Mouse (Mus musculus) layer of hippocampus, adult 11-12 months (tissue): ENCODE data around the gene Gdf3.
A peak's percentile ranks its signal among the peaks of the same experiment; 100 is the strongest.
"Not testable (repeated sequence)": the region's sequence is repeated elsewhere in the genome, so short reads cannot be mapped to it uniquely, and the experiment has no call there.

Experiments used
- DNase-seq: peaks from one replicate; pipeline ENCODE4 v3.0.0; 2022; ENCODE audit warnings: low spot score

Gdf3 gene

GRCm38 (mm10) chr6:122605483-122605882 is 4.4 kb downstream of the Gdf3 start:
- DNase-seq, result no peak

DNA sequence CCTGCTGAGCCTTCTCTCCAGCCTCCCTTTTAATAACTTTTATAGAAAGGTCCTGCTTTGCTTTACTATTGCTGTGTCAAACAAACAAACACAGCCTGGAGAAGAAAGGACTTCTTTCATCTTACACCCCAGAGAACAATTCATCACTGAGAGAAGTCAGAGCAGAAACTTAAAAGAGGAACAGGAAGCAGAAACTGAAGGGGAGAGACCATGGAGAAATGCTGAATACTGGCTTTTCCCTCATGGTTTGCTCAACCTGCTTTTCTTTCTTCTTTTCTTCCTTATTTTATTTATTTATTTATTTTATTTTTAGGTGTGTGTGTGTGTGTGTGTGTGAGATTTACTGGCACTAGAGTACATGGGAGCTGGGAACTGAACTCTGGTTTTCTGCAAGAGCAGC is 5.6 kb downstream of the Gdf3 start:
- DNase-seq, result no peak

DNA sequence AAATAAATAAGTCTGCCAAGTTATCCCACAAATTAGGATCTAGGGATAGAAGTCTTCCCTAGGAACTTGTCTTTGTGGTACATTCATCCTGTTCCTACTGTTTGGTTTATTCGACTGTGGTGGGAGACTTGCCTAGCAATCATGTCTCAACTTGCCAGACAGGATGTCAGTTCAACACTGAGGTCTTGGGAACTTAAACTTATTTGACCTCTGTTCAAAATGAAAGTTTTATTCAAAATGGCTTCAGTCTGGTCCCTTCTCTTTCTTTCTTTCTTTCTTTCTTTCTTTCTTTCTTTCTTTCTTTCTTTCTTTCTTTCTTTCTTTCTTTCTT is 6.9 kb downstream of the Gdf3 start:
- DNase-seq, result no peak

- peak; percentile 58 for DNase-seq
These were observed 7.5 kb downstream of the Gdf3 start, which contains the start of gene Apobec1 for GRCm38 (mm10) chr6:122602242-122602991. TSS of gene Apobec1 (minus strand) at chr6:122602444.

DNA sequence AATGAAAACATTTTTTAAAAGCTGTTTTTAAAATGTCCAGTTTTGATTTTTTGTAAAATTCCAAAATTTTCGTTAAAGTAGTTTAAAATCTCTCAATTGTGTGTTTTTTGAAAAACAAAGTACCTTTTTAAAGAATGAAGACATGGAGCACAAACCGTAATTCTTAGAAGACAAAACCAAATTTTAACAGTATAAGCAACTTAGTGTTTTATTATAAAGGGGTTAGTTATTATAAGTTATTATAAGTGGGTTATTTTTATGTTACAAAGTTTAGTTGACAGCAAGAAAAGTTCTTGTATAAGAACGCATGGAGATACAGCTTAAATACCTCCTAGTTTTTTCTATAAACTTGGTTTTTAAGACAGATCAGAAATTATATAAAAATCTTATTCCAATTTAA is 8.3 kb downstream of the Gdf3 start:
- DNase-seq, result no peak

DNA sequence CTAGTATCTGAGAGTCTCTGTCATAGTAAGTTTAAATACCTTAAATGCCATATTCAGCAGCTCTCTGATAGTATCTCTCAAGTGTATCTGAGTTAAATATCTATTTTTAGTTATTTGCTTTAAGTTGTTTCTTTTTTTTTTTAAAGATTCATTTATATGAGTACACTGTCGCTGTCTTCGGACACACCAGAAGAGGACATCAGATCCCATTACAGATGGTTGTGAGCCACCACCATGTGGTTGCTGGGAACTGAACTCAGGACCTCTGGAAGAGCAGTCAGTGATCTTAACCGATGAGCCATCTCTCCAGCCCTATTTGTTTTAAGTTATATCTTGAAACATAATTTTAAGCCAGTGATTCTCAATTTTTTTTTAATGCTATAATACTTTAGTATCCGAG is 8.9 kb downstream of the Gdf3 start:
- DNase-seq, result no peak

- DNase-seq, result no peak
These were observed 9.7 kb downstream of the Gdf3 start for GRCm38 (mm10) chr6:122600066-122600646.

DNA sequence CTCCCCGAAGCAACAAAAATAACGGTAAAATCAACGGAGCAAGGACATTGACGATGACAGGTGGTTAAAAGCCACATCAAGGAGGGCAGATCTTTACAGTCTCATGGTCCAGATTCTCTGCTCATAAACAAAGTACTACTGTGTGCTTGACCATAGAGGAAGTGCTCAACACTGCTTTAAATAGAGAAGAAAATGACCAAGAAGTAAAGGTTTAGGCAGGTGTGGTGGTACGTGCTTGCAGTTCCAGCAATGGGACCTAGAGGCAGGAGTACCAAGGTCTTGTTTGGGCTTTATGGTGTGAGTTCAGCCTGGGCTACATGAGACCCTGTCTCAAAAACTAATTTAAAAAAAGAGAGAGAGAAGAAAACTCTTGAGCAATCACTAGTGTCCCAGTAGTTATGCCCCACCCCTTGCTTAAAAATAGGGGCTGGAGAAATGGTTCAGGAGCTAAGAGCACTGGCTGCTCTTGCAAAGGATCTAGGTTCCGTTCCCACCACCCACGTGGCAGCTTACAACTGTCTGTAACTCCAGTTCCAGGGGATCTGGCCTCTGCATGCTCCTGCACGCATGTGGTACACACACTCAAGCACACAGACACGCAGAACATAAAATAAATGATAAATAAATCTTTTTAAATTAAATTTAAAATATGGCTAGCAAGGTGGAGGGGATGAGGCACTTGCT is 10.7 kb downstream of the Gdf3 start:
- no peak for DNase-seq

- no peak for DNase-seq
These were observed 11.5 kb downstream of the Gdf3 start for GRCm38 (mm10) chr6:122598436-122598835.

GRCm38 (mm10) chr6:122598014-122598413 is 11.9 kb downstream of the Gdf3 start:
- no peak for DNase-seq

DNA sequence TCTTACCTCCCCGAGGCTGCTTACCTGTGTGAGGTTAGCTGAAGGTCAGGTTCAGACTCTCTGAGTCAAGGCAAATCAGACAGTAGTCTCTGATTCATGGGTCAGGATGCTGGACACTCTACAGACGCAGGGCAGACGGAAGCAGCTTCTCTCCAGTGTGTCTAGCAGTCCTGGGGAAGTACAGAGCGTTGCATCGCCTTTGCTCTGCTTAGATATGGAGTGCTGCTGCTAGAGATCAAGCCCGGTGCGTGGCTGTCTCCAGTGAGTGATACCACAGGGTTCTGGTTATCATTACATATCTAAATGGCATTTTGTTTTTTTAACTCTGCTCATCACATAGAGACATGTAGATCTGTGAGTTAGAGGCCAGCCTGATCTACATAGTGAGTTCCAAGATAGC is 13.3 kb downstream of the Gdf3 start:
- DNase-seq, result no peak

GRCm38 (mm10) chr6:122595637-122596036 is 14.2 kb downstream of the Gdf3 start:
- DNase-seq, result peak; percentile 31

DNA sequence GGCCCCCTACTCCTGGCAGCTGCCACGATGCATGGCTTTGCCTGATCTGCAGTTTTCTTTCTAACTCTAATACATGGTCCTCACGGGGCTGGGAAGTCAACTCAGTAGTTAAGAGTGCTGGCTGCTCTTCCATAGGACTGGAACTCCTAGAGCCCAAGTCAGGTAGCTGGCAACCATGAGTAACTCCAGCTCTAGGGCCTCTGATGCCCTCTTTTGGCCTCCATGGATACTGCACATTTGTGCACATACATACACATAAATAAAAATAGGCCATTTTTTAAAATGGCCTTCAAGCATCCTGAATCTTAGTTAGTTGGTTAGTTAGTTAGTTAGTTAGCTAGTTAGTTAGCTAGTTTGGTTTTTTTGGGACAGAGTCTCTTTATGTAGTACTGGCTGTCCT is 17.0 kb downstream of the Gdf3 start:
- DNase-seq, result no peak

- DNase-seq, result no peak
These were observed 18.7 kb downstream of the Gdf3 start for GRCm38 (mm10) chr6:122591027-122591758.

DNA sequence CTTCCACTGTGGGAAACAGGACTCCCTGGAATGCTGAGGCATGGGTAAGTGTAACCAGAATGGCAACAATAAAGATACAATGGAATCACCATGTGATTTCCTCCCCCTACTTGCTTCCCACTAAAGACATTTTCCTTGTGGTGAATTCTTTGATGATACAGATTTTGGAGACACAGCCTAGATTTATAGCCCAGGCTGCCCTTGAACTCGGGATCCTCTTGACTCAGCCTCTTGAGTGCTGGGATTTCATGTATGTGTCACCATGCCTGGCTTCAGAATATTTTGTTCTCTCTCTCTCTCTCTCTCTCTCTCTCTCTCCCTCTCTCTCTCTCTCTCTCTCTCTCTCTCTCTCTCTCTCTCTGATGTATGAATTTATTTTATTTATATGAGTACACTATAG is 30.8 kb downstream of the Gdf3 start:
- DNase-seq, result no peak

GRCm38 (mm10) chr6:122577030-122577429 is 32.9 kb downstream of the Gdf3 start:
- no peak for DNase-seq

DNA sequence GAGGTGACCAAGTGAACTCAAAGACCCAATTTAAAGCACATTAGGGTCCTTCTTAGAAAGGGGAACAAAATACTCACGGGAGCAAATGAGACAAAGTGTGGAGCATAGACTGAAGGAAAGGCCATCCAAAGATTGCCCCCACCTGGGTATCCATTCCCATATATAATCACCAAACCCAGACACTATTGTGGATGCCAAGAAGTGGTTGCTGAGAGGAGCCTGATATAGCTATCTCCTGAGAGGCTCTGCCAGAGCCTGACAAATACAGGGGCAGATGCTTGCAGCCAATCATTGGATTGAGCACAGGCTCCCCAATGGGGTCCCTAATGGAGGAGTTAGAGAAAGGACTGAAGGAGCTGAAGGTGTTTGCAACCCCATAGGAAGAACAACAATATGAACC is 34.9 kb downstream of the Gdf3 start:
- not testable (repeated sequence) for DNase-seq

- DNase-seq, result no peak
These were observed 38.3 kb downstream of the Gdf3 start for GRCm38 (mm10) chr6:122571617-122571959.

DNA sequence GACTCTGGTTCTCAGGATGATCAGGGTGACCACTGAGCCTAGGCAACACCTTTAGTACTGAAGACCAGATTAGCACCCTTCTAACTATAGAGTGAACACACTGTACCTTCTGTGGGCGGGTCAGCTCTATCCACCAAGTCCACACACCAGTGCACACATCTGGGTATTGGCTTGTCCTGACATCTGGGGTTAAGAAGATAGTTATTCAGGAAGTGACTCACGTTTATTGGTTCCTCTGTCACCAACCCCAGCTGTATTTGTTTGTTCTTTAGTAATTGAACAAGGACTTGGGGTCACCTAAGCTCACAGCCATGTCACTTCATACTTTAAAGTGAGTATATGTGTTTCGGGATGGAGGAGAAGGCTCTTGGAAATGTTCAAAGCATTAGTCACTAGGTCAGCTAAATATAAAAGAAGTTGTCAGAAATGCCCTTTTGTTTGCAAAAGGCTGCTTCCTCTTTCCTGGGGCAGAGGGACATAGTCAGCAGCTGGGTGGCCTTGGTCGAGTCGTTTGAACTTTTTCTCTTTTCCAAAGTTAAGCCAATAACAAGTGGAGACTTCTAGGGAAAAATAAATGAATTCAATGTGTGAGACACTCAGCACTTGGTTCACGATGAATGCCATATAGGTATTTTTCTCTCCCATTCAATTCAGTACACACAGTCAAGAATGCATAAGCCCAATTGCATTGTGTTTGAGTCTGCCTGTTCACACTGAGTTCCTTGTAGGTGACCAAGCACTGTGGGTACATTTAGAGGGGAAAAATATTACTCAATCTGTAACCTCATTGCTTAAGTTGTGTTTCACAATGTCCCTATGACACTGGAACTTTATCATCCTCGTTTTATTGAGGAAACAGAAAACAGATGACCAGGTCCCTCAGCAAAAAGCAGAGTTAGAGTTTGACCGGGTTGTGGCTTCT is 38.9 kb downstream of the Gdf3 start:
- DNase-seq, result no peak

GRCm38 (mm10) chr6:122569762-122570161 is 40.1 kb downstream of the Gdf3 start:
- DNase-seq, result no peak

GRCm38 (mm10) chr6:122569113-122569512 is 40.8 kb downstream of the Gdf3 start:
- no peak for DNase-seq
